Comparison of ENCODE assay signal across 29 mouse cellular contexts in the genomic region with DNA sequence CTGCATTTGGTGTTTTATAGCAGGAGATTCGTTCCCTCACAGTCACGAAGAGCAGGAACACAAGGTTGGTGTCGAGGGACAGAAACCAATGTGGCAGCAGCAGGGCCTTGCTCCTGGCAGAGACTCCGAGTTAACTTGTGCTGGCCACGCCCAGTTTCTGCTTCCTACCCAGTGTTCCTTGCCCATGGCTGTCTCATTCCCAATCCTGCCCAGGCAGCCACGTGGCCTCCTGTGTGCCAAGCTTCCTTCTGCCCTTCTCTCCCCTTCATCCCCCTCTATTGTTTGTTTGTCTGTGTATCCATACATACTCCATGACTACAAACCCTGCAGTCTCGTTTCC. TPM values are rescaled to one million over a fixed set of nuclear protein-coding genes. Genes with fewer than 3 reads are reported as not detected.
DNase-seq lines count a peak whose midpoint lies in the region; ATAC-seq and TF ChIP-seq lines count a peak whose summit lies in the region.
"Had no signal": no experiment of that assay in that cellular context is flagged by ENCODE, and none has a peak within 500 bp of the region (broad histone marks: within the 10 kb centered on the region; RNA-seq: fewer than 3 reads in every experiment).

No protein-coding gene starts in this region.

- ATAC-seq in lung, embryonic 16.5 days (ENCODE audit: low read depth), result no peak
- ATAC-seq in neural tube, embryonic 13.5 days (ENCODE audit: low read depth), result no peak
- ATAC-seq in stomach, postnatal 0 days (ENCODE audit: low FRiP score, low TSS enrichment), result no peak
- ATAC-seq: forebrain, embryonic 16.5 days; inflammation-experienced regulatory T-cells, adult 6 months; midbrain, embryonic 13.5 days had no signal

- no peak for TF ChIP-seq EP300 in stomach, postnatal 0 days (optimal IDR thresholded peaks at IDR 0.05)

- intact Hi-C loops in heart, postnatal 36 days (cut with DNase I), result no loop called here

- 0 out of 2 replicates have a peak overlapping the region, but pooled peaks have one; percentile 14 for H3K9ac ChIP-seq in lung, embryonic 16.5 days (ENCODE audit: low read length)
- no peak overlapping the region for H3K9ac ChIP-seq in neural tube, embryonic 13.5 days
- H3K9ac ChIP-seq in stomach, postnatal 0 days (ENCODE audit: low read length), result no peak overlapping the region
- H3K9ac ChIP-seq: heart, embryonic 13.5 days; hindbrain, embryonic 15.5 days; kidney, embryonic 15.5 days; lung, embryonic 14.5 days; midbrain, embryonic 13.5 days had no signal

- no peak overlapping the region for H3K4me3 ChIP-seq in heart, embryonic 10.5 days
- H3K4me3 ChIP-seq in lung, embryonic 16.5 days (ENCODE audit: low read length), result no peak overlapping the region
- H3K4me3 ChIP-seq in lung, adult 2 months (replicated peaks; ENCODE audit: extremely low read depth, low read depth, low read length), result no peak overlapping the region
- H3K4me3 ChIP-seq in neural tube, embryonic 13.5 days, result no peak overlapping the region
- H3K4me3 ChIP-seq in stomach, postnatal 0 days (ENCODE audit: low read depth, low read length), result no peak overlapping the region
- H3K4me3 ChIP-seq: erythroblast, embryonic 14.5 days; heart, adult 2 months; heart, embryonic 13.5 days; hindbrain, embryonic 10.5 days; hindbrain, embryonic 15.5 days; kidney, embryonic 15.5 days; midbrain, embryonic 13.5 days had no signal

- TF ChIP-seq POLR2A in lung, adult 2 months (IDR thresholded peaks at IDR 0.05; ENCODE audit: borderline replicate concordance, extremely low read depth, low read depth, low read length), result no peak

- H3K4me1 ChIP-seq in heart, embryonic 10.5 days, result peaks cover 56% of the 10 kb centered on the region
- peaks cover 20% of the 10 kb centered on the region for H3K4me1 ChIP-seq in lung, embryonic 16.5 days (replicated peaks; ENCODE audit: control insufficient read depth, insufficient read depth, low read length)
- H3K4me1 ChIP-seq in lung, adult 2 months (ENCODE audit: control insufficient read depth, insufficient read depth, low read length), result peaks cover 6% of the 10 kb centered on the region
- H3K4me1 ChIP-seq in neural tube, embryonic 13.5 days (replicated peaks), result peaks cover 50% of the 10 kb centered on the region
- H3K4me1 ChIP-seq in stomach, postnatal 0 days (replicated peaks; ENCODE audit: control insufficient read depth, insufficient read depth), result 0 out of 2 replicates have a peak, but pooled peaks cover 2% of the 10 kb centered on the region

- no peak overlapping the region for H3K4me2 ChIP-seq in lung, embryonic 16.5 days (ENCODE audit: low read depth, low read length)
- no peak overlapping the region for H3K4me2 ChIP-seq in neural tube, embryonic 13.5 days
- H3K4me2 ChIP-seq in stomach, postnatal 0 days (replicated peaks; ENCODE audit: low read depth), result no peak overlapping the region
- H3K4me2 ChIP-seq: heart, embryonic 13.5 days; hindbrain, embryonic 15.5 days; kidney, embryonic 15.5 days; lung, embryonic 14.5 days; midbrain, embryonic 13.5 days had no signal

- WGBS in heart, embryonic 10.5 days, result 64% methylated on average over 7 of the region's 7 CpGs
- 52% methylated on average over 7 of the region's 7 CpGs for WGBS in lung, embryonic 16.5 days
- 44% methylated on average over 7 of the region's 7 CpGs for WGBS in lung, adult 2 months
- WGBS in neural tube, embryonic 13.5 days, result 73% methylated on average over 7 of the region's 7 CpGs
- WGBS in stomach, postnatal 0 days, result 69% methylated on average over 7 of the region's 7 CpGs

- peak overlapping the region; percentile 80; the same call in 1 of the 2 replicates for H3K27ac ChIP-seq in heart, embryonic 10.5 days
- H3K27ac ChIP-seq in lung, embryonic 16.5 days (ENCODE audit: low read length), result no peak overlapping the region
- H3K27ac ChIP-seq in neural tube, embryonic 13.5 days (replicated peaks), result 0 out of 2 replicates have a peak overlapping the region, but pooled peaks have one; percentile 23
- no peak overlapping the region for H3K27ac ChIP-seq in stomach, postnatal 0 days (replicated peaks)
- H3K27ac ChIP-seq: heart, adult 2 months; heart, embryonic 13.5 days; hindbrain, embryonic 15.5 days; kidney, embryonic 15.5 days; midbrain, embryonic 13.5 days had no signal

- no peaks in the 10 kb centered on the region for H3K36me3 ChIP-seq in heart, embryonic 10.5 days
- H3K36me3 ChIP-seq in lung, embryonic 16.5 days (ENCODE audit: control insufficient read depth, insufficient read depth, low read length), result no peaks in the 10 kb centered on the region
- no peaks in the 10 kb centered on the region for H3K36me3 ChIP-seq in neural tube, embryonic 13.5 days
- no peaks in the 10 kb centered on the region for H3K36me3 ChIP-seq in stomach, postnatal 0 days (ENCODE audit: control insufficient read depth, insufficient read depth, low read length)
- H3K36me3 ChIP-seq: G1E; heart, embryonic 13.5 days; hindbrain, embryonic 10.5 days; hindbrain, embryonic 15.5 days; kidney, embryonic 15.5 days; midbrain, embryonic 13.5 days had no signal

- TF ChIP-seq CTCF in lung, adult 2 months (IDR thresholded peaks at IDR 0.05; ENCODE audit: insufficient read depth, low read length), result no peak
- no peak for TF ChIP-seq CTCF in stomach, postnatal 0 days (IDR thresholded peaks at IDR 0.05; ENCODE audit: low read depth)

- H3K27me3 ChIP-seq in heart, embryonic 10.5 days (ENCODE audit: insufficient read depth, poor library complexity, severe bottlenecking), result no peaks in the 10 kb centered on the region
- no peaks in the 10 kb centered on the region for H3K27me3 ChIP-seq in lung, embryonic 16.5 days (ENCODE audit: control insufficient read depth, insufficient read depth, low read depth, low read length)
- no peaks in the 10 kb centered on the region for H3K27me3 ChIP-seq in neural tube, embryonic 13.5 days
- no peaks in the 10 kb centered on the region for H3K27me3 ChIP-seq in stomach, postnatal 0 days (ENCODE audit: control insufficient read depth, insufficient read depth, low read length)
- H3K27me3 ChIP-seq: heart, embryonic 13.5 days; hindbrain, embryonic 15.5 days; kidney, embryonic 15.5 days; midbrain, embryonic 13.5 days had no signal

- no peak for DNase-seq in heart, embryonic 10.5 days (ENCODE audit: low spot score)
- no peak for DNase-seq in heart, postnatal 36 days
- no peak for DNase-seq in lung, adult 2 months
- DNase-seq in neural tube, embryonic 10.5 days (ENCODE audit: extremely low spot score, low spot score), result no peak
- peak; percentile 42 for DNase-seq in stomach, postnatal 0 days (ENCODE audit: low spot score)
- no peak for DNase-seq in adrenal gland, postnatal 36 days
- DNase-seq: adrenal gland, postnatal 25 days; cerebellum, adult 18-20 months; gastrocnemius, postnatal 36 days; heart, adult 2 months; heart, postnatal 10 days; kidney, adult 11 months; layer of hippocampus, postnatal 36 days; left cerebral cortex, postnatal 4 days; lung, embryonic 14.5 days; right cerebral cortex, postnatal 4 days; thymus, adult 2 months; thymus, postnatal 36 days had no signal

- no peaks in the 10 kb centered on the region for H3K9me3 ChIP-seq in heart, embryonic 10.5 days
- no peaks in the 10 kb centered on the region for H3K9me3 ChIP-seq in lung, embryonic 16.5 days (ENCODE audit: control insufficient read depth, low read length)
- H3K9me3 ChIP-seq in neural tube, embryonic 13.5 days, result no peaks in the 10 kb centered on the region
- H3K9me3 ChIP-seq in stomach, postnatal 0 days (ENCODE audit: control insufficient read depth, low read length), result no peaks in the 10 kb centered on the region
- H3K9me3 ChIP-seq: G1E; heart, embryonic 13.5 days; hindbrain, embryonic 10.5 days; hindbrain, embryonic 15.5 days; kidney, embryonic 15.5 days had no signal

RNA-seq across cellular contexts. Expression of gene Rai1, which starts 13.4 kb away (rescaled TPM):
- polyA plus RNA-seq in heart, embryonic 10.5 days (2016; fragmentation: Nextera tagmentation; extraction: Ambion mirVana), result 21.2 and 32.5 TPM in 2 replicates
- 10 to 100 TPM; 24.2 to 24.5 TPM for total RNA-seq in heart, postnatal 36 days (2021)
- polyA plus RNA-seq in lung, embryonic 16.5 days (2015; fragmentation: Nextera tagmentation; extraction: Ambion mirVana), result 22.9 and 23.9 TPM in 2 replicates
- 46.4 and 47.3 TPM in 2 replicates for polyA plus RNA-seq in lung, adult 2 months (2012; rRNA removed)
- polyA plus RNA-seq in neural tube, embryonic 13.5 days (2015; fragmentation: Nextera tagmentation; extraction: Ambion mirVana), result 29.9 and 30.0 TPM in 2 replicates
- polyA plus RNA-seq in stomach, postnatal 0 days (2015; fragmentation: Nextera tagmentation; extraction: Ambion mirVana), result 10.6 and 10.7 TPM in 2 replicates
- total RNA-seq in adrenal gland, postnatal 36 days (2021), result 10 to 100 TPM; 43.9 to 46.7 TPM

RNA-seq across cellular contexts. Expression of gene Pemt, which starts 45.1 kb away (rescaled TPM):
- 11.6 and 18.2 TPM in 2 replicates for polyA plus RNA-seq in heart, embryonic 10.5 days (2016; fragmentation: Nextera tagmentation; extraction: Ambion mirVana)
- total RNA-seq in heart, postnatal 36 days (2021), result 1 to 10 TPM; 2.5 to 4.0 TPM
- polyA plus RNA-seq in lung, embryonic 16.5 days (2015; fragmentation: Nextera tagmentation; extraction: Ambion mirVana), result 6.5 and 8.0 TPM in 2 replicates
- polyA plus RNA-seq in lung, adult 2 months (2012; rRNA removed), result 6.4 and 7.0 TPM in 2 replicates
- polyA plus RNA-seq in neural tube, embryonic 13.5 days (2015; fragmentation: Nextera tagmentation; extraction: Ambion mirVana), result 7.1 and 8.5 TPM in 2 replicates
- 8.3 and 9.0 TPM in 2 replicates for polyA plus RNA-seq in stomach, postnatal 0 days (2015; fragmentation: Nextera tagmentation; extraction: Ambion mirVana)
- 1 to 10 TPM; 7.0 to 8.4 TPM for total RNA-seq in adrenal gland, postnatal 36 days (2021)

Comparison
In these comparisons a context has a peak if more than half of its experiments do, and no peak if none do; other contexts are left out.
1. H3K27ac ChIP-seq: peak in heart, embryonic 10.5 days (single experiment) and neural tube, embryonic 13.5 days (single experiment); none in lung, embryonic 16.5 days (single experiment) and stomach, postnatal 0 days (single experiment).